Mouse (Mus musculus) thymus, adult 2 months (tissue): Measurements from ENCODE around the gene Plxnd1. TPM values are rescaled to one million over a fixed set of nuclear protein-coding genes. Genes with fewer than 3 reads are reported as not detected.

ENCODE experiments used
- DNase-seq: peaks from one replicate; pipeline ENCODE4 v3.0.0; 2021
- H3K27ac ChIP-seq: fragments of 200-500 bp; 2 replicates; pipeline ENCODE4 v1.5.1; 2012; ENCODE audit warnings: low read length, control low read depth; ENCODE audit not compliant: control insufficient read depth, insufficient read depth
- H3K27me3 ChIP-seq: fragments of 200-500 bp; 2 replicates; pipeline ENCODE4 v1.6.1; 2012; ENCODE audit warnings: mild to moderate bottlenecking, low read length, moderate library complexity, mixed read lengths; ENCODE audit not compliant: control insufficient read depth, insufficient read depth
- H3K36me3 ChIP-seq: fragments of 200-500 bp; 2 replicates; pipeline ENCODE4 v1.6.1; 2012; ENCODE audit warnings: mild to moderate bottlenecking, low read length, moderate library complexity; ENCODE audit not compliant: control insufficient read depth, insufficient read depth
- H3K4me1 ChIP-seq: fragments of 200-500 bp; replicated peaks from 2 replicates; pipeline ENCODE4 v1.6.1; 2012; ENCODE audit warnings: low read length; ENCODE audit not compliant: control insufficient read depth, insufficient read depth
- H3K4me3 ChIP-seq: fragments of 200-500 bp; 2 replicates; pipeline ENCODE4 v1.5.1; 2012; ENCODE audit warnings: mild to moderate bottlenecking, low read length, control low read depth, moderate library complexity; ENCODE audit not compliant: control insufficient read depth, insufficient read depth
- CTCF ChIP-seq: fragments of 200-500 bp; IDR thresholded peaks from 2 replicates; pipeline ENCODE4 v1.5.1; 2012; ENCODE audit warnings: mild to moderate bottlenecking, control low read depth, low read length, moderate library complexity, borderline replicate concordance; ENCODE audit not compliant: control insufficient read depth, poor library complexity, insufficient read depth; ENCODE audit errors: extremely low read depth
- POLR2A ChIP-seq: fragments of 200-500 bp; IDR thresholded peaks from 2 replicates; pipeline ENCODE4 v1.6.1; 2012; ENCODE audit warnings: mild to moderate bottlenecking, low read length, control low read depth, moderate library complexity; ENCODE audit not compliant: control insufficient read depth, poor library complexity, insufficient read depth; ENCODE audit errors: extremely low read depth
- WGBS: fragments of 180-500 bp; shearing (Covaris S2); methylation state at CpG from one replicate; pipeline ENCODE4 v1.1.7; 2018; 5-methylcytosine and 5-hydroxymethylcytosine counted together
- polyA plus RNA-seq: library from polyadenylated mRNA; depleted of rRNA; stranded (reverse); fragments of >200 nt; gene quantifications from 2 replicates; pipeline ENCODE4 v1.2.3, GENCODE M21; 2012

Plxnd1 gene
- polyA plus RNA-seq, 1 experiment: 466 TPM

DNA sequence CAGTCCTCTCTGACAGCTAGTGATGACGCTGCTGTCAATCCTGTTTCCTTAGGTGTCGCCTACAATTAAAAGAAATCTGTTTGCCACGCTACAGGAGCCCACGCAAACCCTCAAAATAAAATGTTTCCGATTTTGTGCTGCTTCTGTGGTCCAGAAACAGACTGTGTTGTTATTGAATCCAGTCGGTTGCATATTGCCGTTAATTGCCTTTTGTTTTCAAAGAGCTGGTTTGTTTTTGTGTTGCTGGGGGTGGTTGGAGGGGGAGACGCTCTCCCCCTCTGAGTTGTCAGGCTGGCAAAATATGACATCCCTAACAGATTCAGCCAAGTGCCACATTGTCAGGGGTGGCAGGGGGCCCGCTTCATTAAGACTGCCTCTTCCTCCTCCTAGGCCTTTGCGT, 81.3 kb downstream of the Plxnd1 start:
- DNase-seq: no peak
- Histone ChIP-seq H3K4me3 (no peak overlapping the region), H3K4me1 (peaks cover 17% of the 10 kb centered on the region), H3K27me3 (no peaks in the 10 kb centered on the region), H3K27ac (no peak overlapping the region), H3K36me3 (no peaks in the 10 kb centered on the region)
- 96% methylated on average over 10 of the region's 10 CpGs for WGBS
- no peak for TF ChIP-seq CTCF
- no peak for TF ChIP-seq POLR2A

DNA sequence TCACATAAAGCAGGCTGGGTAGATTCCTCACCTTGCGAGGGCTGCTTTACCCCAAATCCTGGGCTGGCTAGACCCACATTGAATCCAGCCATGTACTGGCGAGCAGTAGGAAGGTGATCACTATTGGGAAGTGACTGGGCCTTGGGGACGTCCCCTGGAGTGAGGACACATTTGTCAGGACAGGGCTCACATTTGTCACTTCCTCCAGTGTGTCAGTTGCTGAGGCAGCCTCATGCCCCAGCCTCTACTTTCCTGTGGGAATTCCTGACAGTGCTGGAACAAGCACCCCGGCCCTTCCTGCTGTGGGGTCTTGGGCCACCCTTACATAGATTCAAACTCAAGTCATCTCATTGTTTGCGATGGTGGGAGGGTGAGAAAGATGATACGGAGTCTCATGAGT, 83.0 kb downstream of the Plxnd1 start:
- Histone ChIP-seq H3K4me1 (peaks cover 17% of the 10 kb centered on the region), H3K36me3 (no peaks in the 10 kb centered on the region)
- WGBS: 95% methylated on average over 6 of the region's 6 CpGs

DNA sequence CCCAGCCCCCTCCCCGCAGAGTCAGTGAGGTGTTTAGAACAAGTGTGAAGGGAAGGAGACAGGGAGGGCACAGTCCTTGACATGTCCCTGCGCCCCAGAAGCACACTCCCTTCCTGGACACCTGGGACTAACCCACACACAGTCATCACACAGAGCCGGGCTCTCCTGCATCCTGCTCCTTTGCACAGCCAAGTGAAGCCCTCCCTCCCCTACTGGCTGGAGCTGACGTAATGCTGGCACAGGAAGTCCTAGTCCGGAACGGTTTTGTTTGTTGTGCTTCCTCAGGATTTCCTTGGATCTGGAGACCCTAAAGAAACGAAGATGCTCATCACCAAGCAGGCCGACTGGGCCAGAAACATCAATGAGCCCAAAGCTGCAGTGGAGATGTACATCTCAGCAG, 84.9 kb downstream of the Plxnd1 start:
- no peaks in the 10 kb centered on the region for H3K36me3 ChIP-seq
- H3K4me1 ChIP-seq: peaks cover 17% of the 10 kb centered on the region
- H3K4me3 ChIP-seq: no peak overlapping the region
- H3K27me3 ChIP-seq: no peaks in the 10 kb centered on the region
- WGBS: 36% methylated on average over 8 of the region's 8 CpGs
- peak; percentile 19 for DNase-seq
- TF ChIP-seq CTCF: no peak
- no peak for TF ChIP-seq POLR2A
- H3K27ac ChIP-seq: no peak overlapping the region

More for the DNA sequence above, 83.0 kb downstream of the Plxnd1 start:
- no peak for DNase-seq
- H3K27ac ChIP-seq: no peak overlapping the region
- H3K4me3 ChIP-seq: no peak overlapping the region
- no peak for TF ChIP-seq CTCF
- no peak for TF ChIP-seq POLR2A
- H3K27me3 ChIP-seq: no peaks in the 10 kb centered on the region

DNA sequence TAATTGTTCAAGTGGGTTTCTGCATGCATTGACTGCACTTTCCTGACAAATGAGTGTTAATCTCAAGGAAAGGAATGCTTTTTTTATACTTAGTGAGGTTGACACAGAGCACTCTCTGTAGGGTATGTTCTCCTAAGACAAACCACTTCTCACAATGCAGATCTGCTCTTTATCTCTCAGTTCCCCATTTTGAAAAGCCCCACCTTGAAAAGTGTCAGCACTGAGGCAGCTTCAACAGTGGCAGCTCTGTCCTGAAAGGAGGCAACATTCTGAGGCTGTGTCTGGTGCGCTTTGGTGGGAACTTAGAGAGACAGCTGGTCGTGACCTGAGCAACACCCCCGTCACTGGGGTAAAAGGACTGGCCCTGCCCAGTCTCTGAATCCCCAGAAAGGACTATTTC, 85.8 kb downstream of the Plxnd1 start:
- Histone ChIP-seq H3K4me3 (no peak overlapping the region), H3K4me1 (peaks cover 17% of the 10 kb centered on the region), H3K36me3 (no peaks in the 10 kb centered on the region), H3K27ac (no peak overlapping the region), H3K27me3 (no peaks in the 10 kb centered on the region)
- WGBS: 56% methylated on average over 3 of the region's 3 CpGs
- DNase-seq: no peak
- no peak for TF ChIP-seq POLR2A
- TF ChIP-seq CTCF: no peak

DNA sequence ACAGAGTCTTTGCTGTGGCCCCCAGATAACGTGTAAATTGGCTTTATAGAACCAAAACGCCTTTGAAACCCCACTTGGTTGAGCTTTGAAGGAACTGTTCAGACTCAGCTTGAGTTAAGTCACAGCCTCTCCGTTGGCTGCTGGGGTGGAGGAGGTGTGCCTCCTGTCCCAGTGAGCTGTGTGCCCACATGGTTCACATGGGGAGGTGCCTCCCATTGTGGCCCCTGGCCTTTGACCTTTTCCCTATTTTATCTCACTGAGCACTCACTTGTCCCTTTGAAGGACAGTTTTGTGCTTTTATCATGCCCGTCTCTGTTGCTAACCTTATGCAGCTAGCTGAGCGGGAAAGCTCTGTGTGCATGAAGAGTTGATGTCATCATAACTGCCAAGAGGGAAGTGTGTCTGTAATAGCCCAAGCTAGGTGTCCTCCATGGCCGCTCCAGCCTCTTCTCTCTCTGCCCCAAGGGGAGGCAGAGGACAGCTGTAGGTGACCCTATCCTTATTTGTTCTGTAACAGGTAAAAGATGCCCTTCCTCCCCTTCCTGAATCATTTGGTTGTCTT, 86.3 kb downstream of the Plxnd1 start:
- TF ChIP-seq CTCF (no peak), POLR2A (no peak)
- WGBS: 84% methylated on average over 6 of the region's 6 CpGs
- Histone ChIP-seq H3K27ac (no peak overlapping the region), H3K36me3 (no peaks in the 10 kb centered on the region), H3K4me3 (no peak overlapping the region), H3K4me1 (peaks cover 17% of the 10 kb centered on the region), H3K27me3 (no peaks in the 10 kb centered on the region)
- DNase-seq: no peak

DNA sequence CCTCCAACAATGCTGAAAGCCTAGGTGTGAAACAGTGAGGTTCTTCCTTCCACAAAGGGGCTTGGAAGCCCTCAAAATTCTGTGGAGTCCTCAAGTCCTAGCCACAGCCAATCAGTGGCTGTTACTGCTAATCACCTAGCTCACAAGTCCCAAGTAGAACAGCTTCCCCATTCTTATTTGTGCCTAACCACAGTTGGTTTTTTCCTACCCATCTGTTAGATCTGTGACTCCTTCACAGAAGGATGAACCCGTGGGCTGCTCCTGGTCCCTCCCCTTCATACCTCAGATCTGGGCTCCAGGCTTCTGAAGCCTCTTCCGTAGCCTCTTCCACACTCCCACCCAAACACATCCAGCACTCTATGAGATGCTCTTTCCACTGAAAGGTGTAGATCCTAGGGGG, 87.9 kb downstream of the Plxnd1 start:
- Histone ChIP-seq H3K4me1 (peaks cover 17% of the 10 kb centered on the region), H3K4me3 (no peak overlapping the region), H3K27ac (no peak overlapping the region), H3K27me3 (no peaks in the 10 kb centered on the region), H3K36me3 (no peaks in the 10 kb centered on the region)
- no peak for TF ChIP-seq POLR2A
- TF ChIP-seq CTCF: no peak
- WGBS: 31% methylated on average over 2 of the region's 2 CpGs
- DNase-seq: no peak

DNA sequence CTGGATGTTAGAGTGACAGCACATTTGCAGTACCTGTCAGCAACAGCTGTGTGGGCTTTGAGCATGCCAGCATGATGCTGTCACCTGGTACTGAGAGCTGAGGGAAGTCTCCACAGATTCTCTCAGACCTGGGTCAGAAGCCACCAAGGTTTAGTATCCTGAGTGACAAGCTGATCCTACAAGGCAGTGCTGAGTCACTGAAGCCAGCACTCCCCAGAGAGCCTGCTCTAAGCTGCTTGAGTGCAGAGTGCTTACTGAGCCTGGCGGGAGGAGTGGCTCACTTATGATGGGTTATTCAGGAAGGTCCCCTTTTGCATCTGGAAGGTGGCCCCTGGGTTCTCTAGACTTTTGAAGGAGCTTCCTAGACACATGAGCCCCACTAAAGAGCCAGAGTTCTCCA, 88.3 kb downstream of the Plxnd1 start:
- H3K4me3 ChIP-seq: no peak overlapping the region
- H3K4me1 ChIP-seq: peaks cover 17% of the 10 kb centered on the region
- TF ChIP-seq CTCF (no peak), POLR2A (no peak)
- H3K27me3 ChIP-seq: no peaks in the 10 kb centered on the region
- no peak for DNase-seq
- no peak overlapping the region for H3K27ac ChIP-seq
- H3K36me3 ChIP-seq: no peaks in the 10 kb centered on the region
- WGBS: 38% methylated on average over 1 of the region's 1 CpGs
